Mouse (Mus musculus) megakaryocyte, embryonic 14.5 days (primary cell): ENCODE results near the gene Ndufa12.

ENCODE experiments used
- FLI1 ChIP-seq: IDR thresholded peaks from 2 replicates; pipeline ENCODE4 v1.6.1; 2012; ENCODE audit warnings: low read length, inconsistent platforms, mixed read lengths
- GATA1 ChIP-seq: IDR thresholded peaks from 3 replicates; pipeline ENCODE4 v1.6.1; 2012; ENCODE audit warnings: mixed read lengths, low read length, inconsistent platforms, borderline replicate concordance

DNA sequence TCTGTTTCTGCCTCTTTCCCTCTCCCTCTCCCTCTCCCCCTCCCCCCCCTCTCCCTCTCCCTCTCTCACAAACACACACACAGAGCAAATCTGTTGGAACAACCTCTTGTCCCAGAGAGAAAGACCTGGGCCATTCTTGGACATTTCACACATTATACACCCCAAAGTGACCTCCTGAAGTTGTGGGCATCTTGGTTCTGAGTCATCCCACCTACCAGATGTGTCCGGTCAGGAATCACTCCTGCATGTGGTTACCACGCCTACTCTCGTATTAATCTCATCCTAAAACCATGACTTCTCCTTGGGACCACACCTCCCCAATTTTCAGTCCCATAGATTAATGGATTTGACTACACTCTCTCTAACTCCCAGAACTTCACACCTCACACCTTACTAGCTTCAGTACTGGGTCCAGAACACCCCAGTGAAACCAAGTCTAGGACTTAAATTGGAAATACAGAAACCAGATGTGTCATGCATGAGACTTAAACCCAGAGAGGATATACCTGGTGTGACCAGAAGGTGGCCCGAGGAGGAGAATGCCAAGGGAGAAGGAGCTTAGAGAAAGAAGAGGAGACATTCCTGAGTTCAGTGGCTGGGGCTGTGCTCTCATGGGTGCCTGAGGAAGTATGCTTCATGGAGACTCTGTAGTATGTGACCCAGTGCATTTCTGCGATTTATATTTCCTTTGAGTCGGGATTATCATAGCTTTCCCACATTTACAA, 26.7 kb downstream of the Ndufa12 start:
- no peak for TF ChIP-seq GATA1
- TF ChIP-seq FLI1: no peak
